Mouse (Mus musculus): Measurements from ENCODE around the gene Thada. TPM values are rescaled to one million over a fixed set of nuclear protein-coding genes. Genes with fewer than 3 reads are reported as not detected.
"Not testable (repeated sequence)": the region's sequence is repeated elsewhere in the genome, so short reads cannot be mapped to it uniquely, and the experiment has no call there.

Gene Thada
- polyA plus RNA-seq, 1 experiment from 2014 or later: 4.1 TPM

DNA sequence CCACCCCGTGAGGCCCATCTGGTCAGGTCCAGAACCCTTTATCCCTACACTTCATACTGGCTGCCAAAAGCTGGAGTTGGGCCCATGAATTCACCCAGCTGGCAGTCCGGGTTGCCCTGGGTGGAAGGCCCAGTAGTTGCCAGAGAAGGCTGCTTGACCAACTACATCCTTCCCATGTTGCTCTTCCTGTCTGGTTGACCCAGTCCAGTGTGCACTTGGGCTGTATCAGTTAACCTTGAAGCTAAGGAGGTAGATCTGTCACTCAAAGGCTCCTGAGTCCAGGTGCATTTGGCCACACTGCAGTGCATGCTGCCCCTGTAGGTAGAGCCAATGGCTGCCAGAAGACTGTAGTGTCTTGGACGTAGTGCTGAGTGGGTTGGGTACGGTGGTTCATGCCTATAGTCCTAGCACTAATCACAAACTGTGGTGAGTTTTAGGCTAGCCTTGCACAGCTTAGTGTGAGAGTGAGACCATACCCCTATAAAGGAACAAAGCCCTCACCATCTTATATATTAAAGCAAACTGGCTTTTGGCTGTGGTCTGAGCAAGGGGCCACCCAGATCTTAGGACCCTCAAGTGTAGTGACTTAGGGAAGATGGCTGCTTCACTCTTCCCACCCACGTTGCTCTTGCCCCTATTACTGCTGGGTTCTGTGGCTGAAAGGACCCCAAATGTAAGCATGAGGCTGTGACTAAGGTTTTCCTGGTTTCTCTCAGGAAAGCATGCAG, 276.7 kb downstream of the Thada start:
- H3K4me2 ChIP-seq: peak overlapping the region; percentile 94
- H3K9me3 ChIP-seq (replicated peaks): no peaks in the 10 kb centered on the region
- peak overlapping the region; percentile 84; the same call in 1 of the 2 replicates for H3K4me3 ChIP-seq
- peaks cover 47% of the 10 kb centered on the region for H3K4me1 ChIP-seq (replicated peaks)
- peak overlapping the region; percentile 70 for H3K9ac ChIP-seq
- peak overlapping the region; percentile 99 for H3K27ac ChIP-seq
- H3K36me3 ChIP-seq: no peaks in the 10 kb centered on the region
- no peaks in the 10 kb centered on the region for H3K27me3 ChIP-seq
- ATAC-seq (replicated peaks; ENCODE audit: insufficient number of reproducible peaks, insufficient read depth, low FRiP score, low read depth): no peak
- WGBS: 80% methylated on average over 5 of the region's 5 CpGs

DNA sequence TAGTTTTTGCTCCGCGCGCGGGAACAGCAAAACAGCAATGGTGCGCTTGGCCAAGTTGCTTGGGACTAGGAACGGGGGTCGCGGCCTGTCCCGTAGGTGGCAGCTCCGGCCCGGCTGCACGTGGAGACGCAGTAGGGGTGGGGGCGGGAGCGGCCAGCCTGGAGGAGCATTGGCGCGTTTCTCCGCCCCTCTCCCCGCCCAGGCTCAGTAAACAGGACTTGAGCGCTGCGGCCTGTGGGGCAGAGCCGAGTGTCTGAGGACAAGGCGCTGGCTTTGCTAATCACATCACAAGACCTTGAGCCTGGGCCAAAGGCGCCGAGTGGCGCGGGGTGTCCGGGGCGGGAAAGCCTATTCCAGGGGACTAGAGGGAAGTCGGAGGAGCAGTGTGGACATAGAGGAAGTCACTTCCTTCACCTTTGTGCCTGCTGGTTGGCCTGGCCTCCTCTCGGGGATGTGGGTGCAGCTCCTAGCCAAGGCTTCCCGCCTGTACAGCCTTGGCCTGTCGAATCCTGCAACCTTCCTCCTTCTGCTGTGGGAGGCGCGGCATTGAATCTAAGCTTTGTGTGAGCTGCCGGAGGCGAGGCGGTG, 277.5 kb downstream of the Thada start:
- peak overlapping the region; percentile 70 for H3K9ac ChIP-seq
- ATAC-seq (replicated peaks; ENCODE audit: insufficient number of reproducible peaks, insufficient read depth, low FRiP score, low read depth): peak; percentile 87
- peak overlapping the region; percentile 84 for H3K4me3 ChIP-seq
- H3K27ac ChIP-seq: peak overlapping the region; percentile 99
- no peaks in the 10 kb centered on the region for H3K36me3 ChIP-seq
- H3K27me3 ChIP-seq: no peaks in the 10 kb centered on the region
- H3K4me2 ChIP-seq: peak overlapping the region; percentile 94
- no peaks in the 10 kb centered on the region for H3K9me3 ChIP-seq (replicated peaks)
- peaks cover 43% of the 10 kb centered on the region for H3K4me1 ChIP-seq (replicated peaks)
- WGBS: 1% methylated on average over 38 of the region's 38 CpGs

GRCm38 (mm10) chr17:84187727-84188373, 278.2 kb downstream of the Thada start, which contains the start of gene Zfp36l2:
Gene Zfp36l2 (minus strand): TSS chr17:84187947.
- peaks cover 49% of the 10 kb centered on the region for H3K4me1 ChIP-seq (replicated peaks)
- H3K4me3 ChIP-seq: peak within 1 kb of the TSS; percentile 84
- H3K36me3 ChIP-seq: no peaks in the 10 kb centered on the region
- H3K27me3 ChIP-seq: no peaks in the 10 kb centered on the region
- H3K9me3 ChIP-seq (replicated peaks): no peaks in the 10 kb centered on the region
- WGBS: under 1% methylated on average over 68 of the region's 76 CpGs
- peak within 1 kb of the TSS; percentile 94 for H3K4me2 ChIP-seq
- peak within 1 kb of the TSS; percentile 99 for H3K27ac ChIP-seq
- H3K9ac ChIP-seq: peak within 1 kb of the TSS; percentile 87
- peak; percentile 87 for ATAC-seq (replicated peaks; ENCODE audit: insufficient number of reproducible peaks, insufficient read depth, low FRiP score, low read depth)

DNA sequence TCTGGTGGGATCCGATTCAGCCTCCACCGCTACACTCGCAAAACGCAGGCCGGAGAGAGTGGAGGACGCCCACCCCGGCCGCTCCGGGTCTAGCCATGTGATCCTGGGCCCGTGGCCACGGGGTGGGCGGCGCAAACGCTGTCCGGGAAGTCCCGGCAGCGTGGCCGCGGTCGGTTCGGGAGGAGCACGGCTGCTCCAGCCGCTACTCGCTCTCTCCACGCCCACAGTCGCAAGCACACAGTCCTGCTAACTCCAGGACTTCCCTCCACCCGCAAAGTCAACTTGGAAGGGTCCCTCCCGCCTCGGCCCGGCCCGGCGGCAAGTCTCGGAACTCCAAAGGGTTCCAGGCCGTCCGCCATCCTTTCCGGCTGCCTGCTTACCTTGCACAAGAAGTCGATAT, 278.7 kb downstream of the Thada start:
- H3K36me3 ChIP-seq; H3K27me3 ChIP-seq; H3K9me3 ChIP-seq (replicated peaks): not testable (repeated sequence)
- Histone ChIP-seq H3K4me1 (replicated peaks) (peaks cover 54% of the 10 kb centered on the region), H3K4me2 (peak overlapping the region; percentile 94), H3K9ac (peak overlapping the region; percentile 87), H3K27ac (peak overlapping the region; percentile 99), H3K4me3 (peak overlapping the region; percentile 84)
- WGBS: under 1% methylated on average over 16 of the region's 37 CpGs
- ATAC-seq (replicated peaks; ENCODE audit: insufficient number of reproducible peaks, insufficient read depth, low FRiP score, low read depth): peak; percentile 27

GRCm38 (mm10) chr17:84186451-84187202, 279.4 kb downstream of the Thada start:
- peaks cover 57% of the 10 kb centered on the region for H3K4me1 ChIP-seq (replicated peaks)
- peak overlapping the region; percentile 87 for H3K9ac ChIP-seq
- H3K9me3 ChIP-seq (replicated peaks): no peaks in the 10 kb centered on the region
- H3K27ac ChIP-seq: peak overlapping the region; percentile 95
- no peak for ATAC-seq (replicated peaks; ENCODE audit: insufficient number of reproducible peaks, insufficient read depth, low FRiP score, low read depth)
- 2% methylated on average over 74 of the region's 80 CpGs for WGBS
- no peaks in the 10 kb centered on the region for H3K36me3 ChIP-seq
- peak overlapping the region; percentile 87 for H3K4me2 ChIP-seq
- no peaks in the 10 kb centered on the region for H3K27me3 ChIP-seq
- peak overlapping the region; percentile 84 for H3K4me3 ChIP-seq

DNA sequence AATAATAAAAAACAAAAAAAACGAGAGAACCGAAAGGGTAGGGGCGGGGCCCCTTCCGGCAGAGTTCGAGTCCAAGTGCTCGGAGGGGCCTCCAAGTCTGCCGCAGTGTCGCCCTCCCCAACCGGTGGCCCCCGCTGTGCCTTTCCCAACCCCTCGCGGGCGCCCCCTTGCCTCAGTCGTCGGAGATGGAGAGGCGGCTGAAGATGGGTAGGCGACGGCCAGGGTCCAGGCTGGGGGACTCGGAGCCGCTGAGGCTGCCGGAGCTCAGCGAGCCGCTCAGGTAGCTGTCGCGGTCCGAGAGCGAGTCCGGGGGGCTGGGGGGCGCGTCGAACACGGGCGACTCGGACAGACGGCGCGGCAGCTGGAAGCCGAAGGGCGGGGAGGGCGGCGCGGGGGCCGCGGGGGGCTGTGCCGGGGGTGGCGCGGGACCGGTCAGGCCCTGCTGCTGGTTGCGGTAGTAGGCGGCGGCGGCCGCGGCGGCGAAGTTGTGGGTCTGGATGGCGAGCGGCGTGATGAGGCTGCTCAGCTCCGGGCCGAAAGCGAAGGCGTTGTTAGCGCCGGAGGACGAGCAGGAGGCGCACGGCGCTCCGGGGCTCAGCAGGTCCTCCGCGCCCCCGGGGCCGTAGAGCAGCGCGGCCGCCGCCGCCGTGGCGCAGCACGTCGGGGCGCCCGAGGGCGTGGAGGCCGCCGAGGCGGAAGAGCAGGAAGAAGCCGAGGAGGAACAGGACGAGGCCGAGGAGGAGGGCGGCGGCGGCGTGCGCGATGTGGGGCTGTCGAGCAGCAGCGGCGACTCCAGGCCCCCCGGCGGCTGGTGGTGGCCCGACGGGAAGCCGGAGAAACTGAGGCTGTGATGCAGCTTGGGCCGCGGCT, 280.2 kb downstream of the Thada start:
- H3K27ac ChIP-seq: peak overlapping the region; percentile 95
- peak overlapping the region; percentile 87 for H3K9ac ChIP-seq
- peaks cover 63% of the 10 kb centered on the region for H3K4me1 ChIP-seq (replicated peaks)
- peak overlapping the region; percentile 84 for H3K4me3 ChIP-seq
- ATAC-seq (replicated peaks; ENCODE audit: insufficient number of reproducible peaks, insufficient read depth, low FRiP score, low read depth): no peak
- H3K36me3 ChIP-seq: no peaks in the 10 kb centered on the region
- H3K4me2 ChIP-seq: peak overlapping the region; percentile 87
- H3K9me3 ChIP-seq (replicated peaks): no peaks in the 10 kb centered on the region
- WGBS: under 1% methylated on average over 102 of the region's 108 CpGs
- H3K27me3 ChIP-seq: no peaks in the 10 kb centered on the region

- peak overlapping the region; percentile 84 for H3K4me3 ChIP-seq
Measured at GRCm38 (mm10) chr17:84185011-84185411, 281.0 kb downstream of the Thada start.

DNA sequence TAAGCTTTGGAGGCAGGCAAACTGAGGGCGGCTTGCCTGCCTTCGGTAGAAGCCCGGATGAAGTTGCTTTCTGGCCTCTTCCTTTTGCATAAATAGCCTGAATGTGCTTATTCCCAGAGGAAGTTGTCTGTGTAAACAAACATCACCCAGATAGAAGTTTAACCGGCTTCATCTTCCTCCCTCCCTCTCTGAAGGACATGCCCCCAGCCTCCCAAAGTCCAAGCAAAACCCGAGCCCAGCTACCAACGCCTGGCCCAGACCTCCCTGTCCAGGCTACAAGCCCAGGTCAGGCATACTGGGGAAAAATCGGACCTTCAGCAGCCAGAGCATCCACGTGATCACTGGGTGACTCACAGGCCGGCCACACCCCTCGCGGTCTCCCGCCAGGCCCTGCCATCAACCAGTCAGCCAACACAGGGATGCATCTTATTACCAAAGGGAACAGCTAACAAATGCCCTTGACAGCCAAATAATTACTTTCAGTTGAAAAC, 282.7 kb downstream of the Thada start:
- Histone ChIP-seq H3K27me3 (no peaks in the 10 kb centered on the region), H3K27ac (peak overlapping the region; percentile 89), H3K4me3 (peak overlapping the region; percentile 36), H3K9ac (peak overlapping the region; percentile 41), H3K4me2 (peak overlapping the region; percentile 60), H3K36me3 (no peaks in the 10 kb centered on the region), H3K9me3 (replicated peaks) (no peaks in the 10 kb centered on the region), H3K4me1 (replicated peaks) (peaks cover 52% of the 10 kb centered on the region)
- ATAC-seq (replicated peaks; ENCODE audit: insufficient number of reproducible peaks, insufficient read depth, low FRiP score, low read depth): peak; percentile 21; the same call in 1 of the 2 replicates
- 6% methylated on average over 12 of the region's 12 CpGs for WGBS

More at GRCm38 (mm10) chr17:84185011-84185411, 281.0 kb downstream of the Thada start:
- H3K27ac ChIP-seq: peak overlapping the region; percentile 95
- H3K4me1 ChIP-seq (replicated peaks): peaks cover 63% of the 10 kb centered on the region
- peak overlapping the region; percentile 87 for H3K4me2 ChIP-seq
- no peaks in the 10 kb centered on the region for H3K27me3 ChIP-seq
- WGBS: 4% methylated on average over 7 of the region's 7 CpGs
- peak overlapping the region; percentile 87 for H3K9ac ChIP-seq
- no peaks in the 10 kb centered on the region for H3K36me3 ChIP-seq
- H3K9me3 ChIP-seq (replicated peaks): no peaks in the 10 kb centered on the region
- ATAC-seq (replicated peaks; ENCODE audit: insufficient number of reproducible peaks, insufficient read depth, low FRiP score, low read depth): no peak

GRCm38 (mm10) chr17:84182311-84183271, 283.4 kb downstream of the Thada start:
- Histone ChIP-seq H3K36me3 (no peaks in the 10 kb centered on the region), H3K27ac (peak overlapping the region; percentile 89), H3K9ac (0 out of 2 replicates have a peak overlapping the region, but pooled peaks have one; percentile 41), H3K4me3 (peak overlapping the region; percentile 36), H3K27me3 (no peaks in the 10 kb centered on the region), H3K9me3 (replicated peaks) (no peaks in the 10 kb centered on the region), H3K4me2 (peak overlapping the region; percentile 60), H3K4me1 (replicated peaks) (peaks cover 54% of the 10 kb centered on the region)
- WGBS: 34% methylated on average over 16 of the region's 16 CpGs
- no peak for ATAC-seq (replicated peaks; ENCODE audit: insufficient number of reproducible peaks, insufficient read depth, low FRiP score, low read depth)
